Mouse (Mus musculus) thymus, postnatal 4 days (tissue): ENCODE measurements around the gene Acacb.

ENCODE experiments used
- DNase-seq: peaks from one replicate; pipeline ENCODE4 v3.0.0; 2021

Acacb gene

GRCm38 (mm10) chr5:114146028-114146888 lies at the start of gene Acacb:
TSS of gene Acacb (plus strand) at chr5:114146535.
- no peak for DNase-seq

- peak; percentile 93 for DNase-seq
Observed at GRCm38 (mm10) chr5:114099709-114100389, 46.5 kb upstream of the Acacb start.

- DNase-seq = no peak
Observed at GRCm38 (mm10) chr5:114100390-114101099, 45.8 kb upstream of the Acacb start.

- DNase-seq = no peak
Observed at GRCm38 (mm10) chr5:114101873-114102272, 44.5 kb upstream of the Acacb start.

GRCm38 (mm10) chr5:114102807-114103206 lies 43.5 kb upstream of the Acacb start:
- no peak for DNase-seq

GRCm38 (mm10) chr5:114106391-114106935 lies 39.9 kb upstream of the Acacb start:
- DNase-seq = no peak

- no peak for DNase-seq
Observed at GRCm38 (mm10) chr5:114113334-114113733, 33.0 kb upstream of the Acacb start.

- DNase-seq = no peak
Observed at GRCm38 (mm10) chr5:114115030-114115429, 31.3 kb upstream of the Acacb start.

- DNase-seq = no peak
Observed at GRCm38 (mm10) chr5:114116586-114116985, 29.7 kb upstream of the Acacb start.

- no peak for DNase-seq
Observed at GRCm38 (mm10) chr5:114119806-114120205, 26.5 kb upstream of the Acacb start.

- no peak for DNase-seq
Observed at GRCm38 (mm10) chr5:114126008-114126407, 20.3 kb upstream of the Acacb start.

GRCm38 (mm10) chr5:114126499-114127244 lies 19.7 kb upstream of the Acacb start:
- no peak for DNase-seq

- peak; percentile 96 for DNase-seq
Observed at GRCm38 (mm10) chr5:114127374-114128349, 18.7 kb upstream of the Acacb start, which contains the start of gene Alkbh2. TSS of gene Alkbh2 (minus strand) at chr5:114128218.

- DNase-seq = no peak
Observed at GRCm38 (mm10) chr5:114129550-114130210, 16.7 kb upstream of the Acacb start.

GRCm38 (mm10) chr5:114130211-114130605 lies 16.1 kb upstream of the Acacb start, which contains the start of gene Ung:
TSS of gene Ung (plus strand) at chr5:114130386.
- DNase-seq = peak; percentile 89

- peak; percentile 96 for DNase-seq
Observed at GRCm38 (mm10) chr5:114130698-114131520, 15.4 kb upstream of the Acacb start.

GRCm38 (mm10) chr5:114131521-114131840 lies 14.9 kb upstream of the Acacb start:
- DNase-seq = no peak

- DNase-seq = no peak
Observed at GRCm38 (mm10) chr5:114132841-114133240, 13.5 kb upstream of the Acacb start.

GRCm38 (mm10) chr5:114134091-114134534 lies 12.2 kb upstream of the Acacb start:
- DNase-seq = peak; percentile 58

GRCm38 (mm10) chr5:114135516-114135915 lies 10.8 kb upstream of the Acacb start:
- DNase-seq = no peak
